Mouse (Mus musculus): ENCODE measurements around the gene Tmx1. TPM values are rescaled to one million over a fixed set of nuclear protein-coding genes. Genes with fewer than 3 reads are reported as not detected.

The Tmx1 gene
- 68.6 and 78.0 TPM in 2 replicates for polyA plus RNA-seq (2014; fragmentation: Nextera tagmentation; extraction: Ambion mirVana)

- Histone ChIP-seq H3K9ac (ENCODE audit: low read length) (peak within 1 kb of the TSS; percentile 68), H3K27ac (ENCODE audit: low read depth) (peak within 1 kb of the TSS; percentile 71), H3K4me1 (replicated peaks; ENCODE audit: control insufficient read depth, insufficient read depth, low read length) (peaks cover 15% of the 10 kb centered on the region; the same call in 1 of the 2 replicates), H3K4me3 (ENCODE audit: low read depth, low read length) (peak within 1 kb of the TSS; percentile 55), H3K36me3 (ENCODE audit: control insufficient read depth, insufficient read depth, low read length) (peaks cover 17% of the 10 kb centered on the region), H3K27me3 (replicated peaks; ENCODE audit: control insufficient read depth, insufficient read depth, low read length) (no peaks in the 10 kb centered on the region), H3K4me2 (ENCODE audit: low read length) (peak within 1 kb of the TSS; percentile 73), H3K9me3 (ENCODE audit: control insufficient read depth, low read length) (no peaks in the 10 kb centered on the region)
- DNase-seq (ENCODE audit: low spot score) (peak; percentile 96), ATAC-seq (replicated peaks; ENCODE audit: low FRiP score, low TSS enrichment, low read depth) (peak; percentile 93)
- under 1% methylated on average over 57 of the region's 58 CpGs for WGBS
Observed at GRCm38 (mm10) chr12:70452726-70453645, at the start of gene Tmx1. Tmx1 (plus strand) TSS chr12:70453095.

GRCm38 (mm10) chr12:70404327-70404726, 48.6 kb upstream of the Tmx1 start:
- H3K27me3 ChIP-seq (replicated peaks; ENCODE audit: control insufficient read depth, insufficient read depth, low read length): no peaks in the 10 kb centered on the region
- DNase-seq (ENCODE audit: low spot score): no peak
- no peak for ATAC-seq (replicated peaks; ENCODE audit: low FRiP score, low TSS enrichment, low read depth)
- no peaks in the 10 kb centered on the region for H3K36me3 ChIP-seq (ENCODE audit: control insufficient read depth, insufficient read depth, low read length)
- H3K4me2 ChIP-seq (ENCODE audit: low read length): no peak overlapping the region
- H3K4me1 ChIP-seq (replicated peaks; ENCODE audit: control insufficient read depth, insufficient read depth, low read length): no peaks in the 10 kb centered on the region
- no peaks in the 10 kb centered on the region for H3K9me3 ChIP-seq (ENCODE audit: control insufficient read depth, low read length)
- H3K4me3 ChIP-seq (ENCODE audit: low read depth, low read length): no peak overlapping the region
- H3K27ac ChIP-seq (ENCODE audit: low read depth): no peak overlapping the region
- WGBS: 52% methylated on average over 6 of the region's 6 CpGs
- H3K9ac ChIP-seq (ENCODE audit: low read length): no peak overlapping the region

GRCm38 (mm10) chr12:70408396-70408795, 44.5 kb upstream of the Tmx1 start:
- no peak overlapping the region for H3K27ac ChIP-seq (ENCODE audit: low read depth)
- H3K4me3 ChIP-seq (ENCODE audit: low read depth, low read length): no peak overlapping the region
- H3K36me3 ChIP-seq (ENCODE audit: control insufficient read depth, insufficient read depth, low read length): no peaks in the 10 kb centered on the region
- DNase-seq (ENCODE audit: low spot score): no peak
- WGBS: 76% methylated on average over 1 of the region's 1 CpGs
- H3K4me2 ChIP-seq (ENCODE audit: low read length): no peak overlapping the region
- H3K9me3 ChIP-seq (ENCODE audit: control insufficient read depth, low read length): no peaks in the 10 kb centered on the region
- no peaks in the 10 kb centered on the region for H3K27me3 ChIP-seq (replicated peaks; ENCODE audit: control insufficient read depth, insufficient read depth, low read length)
- H3K9ac ChIP-seq (ENCODE audit: low read length): no peak overlapping the region
- no peaks in the 10 kb centered on the region for H3K4me1 ChIP-seq (replicated peaks; ENCODE audit: control insufficient read depth, insufficient read depth, low read length)
- no peak for ATAC-seq (replicated peaks; ENCODE audit: low FRiP score, low TSS enrichment, low read depth)

DNA sequence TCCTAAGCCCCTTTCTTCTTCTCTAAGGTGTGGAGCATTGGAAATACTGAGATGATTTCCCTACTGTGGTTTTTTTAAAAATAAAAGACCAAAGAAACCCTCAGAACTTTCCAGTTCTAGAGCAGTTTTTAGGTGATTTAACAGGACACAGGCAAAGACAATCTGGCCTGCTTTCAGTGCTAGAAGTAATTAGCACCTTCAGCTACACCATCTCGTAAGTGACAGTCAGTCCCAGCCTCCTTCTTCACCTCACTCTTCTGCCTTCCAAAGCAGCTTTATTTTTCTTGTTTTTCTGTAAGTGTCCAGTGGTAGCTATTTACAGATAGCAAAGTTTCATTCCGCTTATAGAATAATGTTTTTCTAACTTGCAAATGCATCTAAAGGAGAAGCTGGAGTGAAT, 43.3 kb upstream of the Tmx1 start:
- ATAC-seq (replicated peaks; ENCODE audit: low FRiP score, low TSS enrichment, low read depth) (no peak), DNase-seq (ENCODE audit: low spot score) (no peak)
- Histone ChIP-seq H3K27ac (ENCODE audit: low read depth) (no peak overlapping the region), H3K27me3 (replicated peaks; ENCODE audit: control insufficient read depth, insufficient read depth, low read length) (no peaks in the 10 kb centered on the region), H3K36me3 (ENCODE audit: control insufficient read depth, insufficient read depth, low read length) (no peaks in the 10 kb centered on the region), H3K4me1 (replicated peaks; ENCODE audit: control insufficient read depth, insufficient read depth, low read length) (no peaks in the 10 kb centered on the region), H3K4me2 (ENCODE audit: low read length) (no peak overlapping the region), H3K9ac (ENCODE audit: low read length) (no peak overlapping the region), H3K4me3 (ENCODE audit: low read depth, low read length) (no peak overlapping the region), H3K9me3 (ENCODE audit: control insufficient read depth, low read length) (no peaks in the 10 kb centered on the region)
- 82% methylated on average over 2 of the region's 2 CpGs for WGBS

- ATAC-seq (replicated peaks; ENCODE audit: low FRiP score, low TSS enrichment, low read depth): no peak
- 64% methylated on average over 1 of the region's 1 CpGs for WGBS
- H3K36me3 ChIP-seq (ENCODE audit: control insufficient read depth, insufficient read depth, low read length): no peaks in the 10 kb centered on the region
- peaks cover 4% of the 10 kb centered on the region; the same call in 1 of the 2 replicates for H3K4me1 ChIP-seq (replicated peaks; ENCODE audit: control insufficient read depth, insufficient read depth, low read length)
- no peak overlapping the region for H3K27ac ChIP-seq (ENCODE audit: low read depth)
- H3K9me3 ChIP-seq (ENCODE audit: control insufficient read depth, low read length): no peaks in the 10 kb centered on the region
- no peak overlapping the region for H3K4me2 ChIP-seq (ENCODE audit: low read length)
- no peak for DNase-seq (ENCODE audit: low spot score)
- H3K4me3 ChIP-seq (ENCODE audit: low read depth, low read length): no peak overlapping the region
- no peak overlapping the region for H3K9ac ChIP-seq (ENCODE audit: low read length)
- no peaks in the 10 kb centered on the region for H3K27me3 ChIP-seq (replicated peaks; ENCODE audit: control insufficient read depth, insufficient read depth, low read length)
Observed at GRCm38 (mm10) chr12:70420216-70420615, 32.7 kb upstream of the Tmx1 start.

DNA sequence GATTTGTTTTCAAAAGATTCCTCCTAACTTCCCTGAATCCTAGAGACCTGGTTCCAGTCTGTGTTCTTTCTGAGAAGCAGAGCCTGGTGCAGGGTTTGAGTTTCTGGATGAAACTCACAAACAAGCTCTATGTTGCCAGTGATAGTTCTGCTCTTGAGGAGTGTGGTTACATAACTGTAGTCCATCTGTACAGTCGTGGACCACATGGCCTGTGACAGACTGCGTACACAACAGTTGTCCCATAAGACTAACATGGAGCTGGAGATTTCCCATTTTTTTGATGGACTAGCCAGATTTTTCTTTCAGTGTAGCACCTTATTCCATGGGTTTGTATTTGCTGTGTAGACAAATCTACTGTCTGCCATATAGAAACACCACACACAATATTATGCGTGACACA, 31.9 kb upstream of the Tmx1 start:
- no peak for DNase-seq (ENCODE audit: low spot score)
- no peak overlapping the region for H3K4me2 ChIP-seq (ENCODE audit: low read length)
- H3K9ac ChIP-seq (ENCODE audit: low read length): no peak overlapping the region
- WGBS: 78% methylated on average over 3 of the region's 3 CpGs
- H3K9me3 ChIP-seq (ENCODE audit: control insufficient read depth, low read length): no peaks in the 10 kb centered on the region
- no peaks in the 10 kb centered on the region for H3K36me3 ChIP-seq (ENCODE audit: control insufficient read depth, insufficient read depth, low read length)
- no peaks in the 10 kb centered on the region for H3K27me3 ChIP-seq (replicated peaks; ENCODE audit: control insufficient read depth, insufficient read depth, low read length)
- no peak overlapping the region for H3K4me3 ChIP-seq (ENCODE audit: low read depth, low read length)
- ATAC-seq (replicated peaks; ENCODE audit: low FRiP score, low TSS enrichment, low read depth): no peak
- no peak overlapping the region for H3K27ac ChIP-seq (ENCODE audit: low read depth)
- H3K4me1 ChIP-seq (replicated peaks; ENCODE audit: control insufficient read depth, insufficient read depth, low read length): peaks cover 4% of the 10 kb centered on the region; the same call in 1 of the 2 replicates

GRCm38 (mm10) chr12:70422322-70423118, 30.4 kb upstream of the Tmx1 start:
- H3K4me2 ChIP-seq (ENCODE audit: low read length): no peak overlapping the region
- 69% methylated on average over 9 of the region's 9 CpGs for WGBS
- ATAC-seq (replicated peaks; ENCODE audit: low FRiP score, low TSS enrichment, low read depth): no peak
- H3K4me1 ChIP-seq (replicated peaks; ENCODE audit: control insufficient read depth, insufficient read depth, low read length): peaks cover 4% of the 10 kb centered on the region; the same call in 1 of the 2 replicates
- H3K36me3 ChIP-seq (ENCODE audit: control insufficient read depth, insufficient read depth, low read length): no peaks in the 10 kb centered on the region
- H3K27me3 ChIP-seq (replicated peaks; ENCODE audit: control insufficient read depth, insufficient read depth, low read length): no peaks in the 10 kb centered on the region
- no peak overlapping the region for H3K4me3 ChIP-seq (ENCODE audit: low read depth, low read length)
- H3K9ac ChIP-seq (ENCODE audit: low read length): no peak overlapping the region
- no peak for DNase-seq (ENCODE audit: low spot score)
- H3K9me3 ChIP-seq (ENCODE audit: control insufficient read depth, low read length): no peaks in the 10 kb centered on the region
- H3K27ac ChIP-seq (ENCODE audit: low read depth): no peak overlapping the region

- no peak for ATAC-seq (replicated peaks; ENCODE audit: low FRiP score, low TSS enrichment, low read depth)
- Histone ChIP-seq H3K4me3 (ENCODE audit: low read depth, low read length) (no peak overlapping the region), H3K9me3 (ENCODE audit: control insufficient read depth, low read length) (no peaks in the 10 kb centered on the region), H3K4me1 (replicated peaks; ENCODE audit: control insufficient read depth, insufficient read depth, low read length) (no peaks in the 10 kb centered on the region), H3K36me3 (ENCODE audit: control insufficient read depth, insufficient read depth, low read length) (no peaks in the 10 kb centered on the region), H3K9ac (ENCODE audit: low read length) (no peak overlapping the region), H3K27me3 (replicated peaks; ENCODE audit: control insufficient read depth, insufficient read depth, low read length) (no peaks in the 10 kb centered on the region), H3K4me2 (ENCODE audit: low read length) (no peak overlapping the region), H3K27ac (ENCODE audit: low read depth) (no peak overlapping the region)
- DNase-seq (ENCODE audit: low spot score): no peak
- 67% methylated on average over 3 of the region's 3 CpGs for WGBS
Observed at GRCm38 (mm10) chr12:70427885-70428284, 25.0 kb upstream of the Tmx1 start.

Data from intestine, embryonic 14.5 days (tissue).